Mouse (Mus musculus) embryonic stem cell, embryonic (primary cell): Measurements from ENCODE around the gene a.
"Not testable (repeated sequence)": the region's sequence is repeated elsewhere in the genome, so short reads cannot be mapped to it uniquely, and the experiment has no call there.

Source experiments
- CTCF ChIA-PET, 4 experiments: fragments of 300-600 bp in 2 of 4; fragments of 350-600 bp in 2 of 4; sonication (Branson Sonifier 250); formaldehyde crosslinking; loops; one replicate each; lab custom pipeline; 2022; ENCODE audit warnings: inconsistent platforms in 2 of 4; lab: Charles Lee
- POLR2A ChIA-PET, 4 experiments: fragments of 300-600 bp in 2 of 4; fragments of 350-600 bp in 2 of 4; sonication (Branson Sonifier 250); formaldehyde crosslinking; loops; one replicate each; lab custom pipeline; 2022; ENCODE audit warnings: antibody characterized with exemption in 4 of 4, inconsistent platforms in 1 of 4; lab: Charles Lee

a gene

GRCm38 (mm10) chr2:154865696-154866095 lies 74.5 kb downstream of the a start:
- ChIA-PET POLR2A (interaction anchor here in 3 of 4 experiments (0.7 to 4.3 kb wide), 7 partner anchors 10 to 131 kb away, joined by 3 to 24 read pairs (median 4); partner anchors contain the start of gene Raly (in 1 of the 3)), CTCF (no interaction called here)

- POLR2A ChIA-PET: interaction anchor here in 3 of 4 experiments (0.6 to 6.2 kb wide), 14 partner anchors 8 to 241 kb away, joined by 3 to 109 read pairs (median 4); partner anchors contain the start of genes Eif2s2 (in 3 of the 3) and Raly (in 1 of the 3)
These were observed 76.9 kb downstream of the a start for GRCm38 (mm10) chr2:154868106-154868505.

GRCm38 (mm10) chr2:154869954-154870641 lies 78.9 kb downstream of the a start:
- CTCF ChIA-PET: interaction anchor here in 1 of 4 experiments (1.5 kb wide), 1 partner anchor 9 kb away, joined by 4 read pairs; no protein-coding TSS in a partner anchor
- POLR2A ChIA-PET: interaction anchor here in 3 of 4 experiments (0.7 to 6.2 kb wide), 21 partner anchors 8 to 1510 kb away, joined by 3 to 109 read pairs (median 4); partner anchors contain the start of gene Eif2s2 (in 2 of the 3)

More at GRCm38 (mm10) chr2:154868106-154868505, 76.9 kb downstream of the a start:
- CTCF ChIA-PET: no interaction called here

GRCm38 (mm10) chr2:154876621-154877020 lies 85.4 kb downstream of the a start:
- CTCF ChIA-PET: no interaction called here

GRCm38 (mm10) chr2:154891585-154891984 lies 100.4 kb downstream of the a start:
- CTCF ChIA-PET: no interaction called here
- POLR2A ChIA-PET: interaction anchor here (0.6 to 6.8 kb wide), 18 partner anchors 8 to 465 kb away, joined by 3 to 144 read pairs (median 4); partner anchors contain the start of genes Raly (in 2 of the 4), Pxmp4 (in 1 of the 4) and a (in 1 of the 4)

More at GRCm38 (mm10) chr2:154876621-154877020, 85.4 kb downstream of the a start:
- POLR2A ChIA-PET: interaction anchor here in 3 of 4 experiments (0.8 to 9.6 kb wide), 11 partner anchors 7 to 86 kb away, joined by 3 to 144 read pairs (median 12); partner anchors contain the start of genes Eif2s2 (in 3 of the 3) and Raly (in 1 of the 3)

GRCm38 (mm10) chr2:154892201-154893044 lies 101.2 kb downstream of the a start, which contains the start of gene Eif2s2:
Gene Eif2s2 (minus strand): TSS chr2:154892935.
- CTCF ChIA-PET: interaction anchor here in 2 of 4 experiments (0.6 to 1.3 kb wide), 4 partner anchors 16 to 179 kb away, joined by 3 to 14 read pairs (median 3); no protein-coding TSS in a partner anchor
- POLR2A ChIA-PET: interaction anchor here (0.6 to 2.9 kb wide), 109 partner anchors 8 to 1283 kb away, joined by 3 to 51 read pairs (median 4); partner anchors contain the start of genes Raly (in 3 of the 4), Ahcy (in 2 of the 4), Itch (in 2 of the 4) and Map1lc3a (in 2 of the 4)

- CTCF ChIA-PET: interaction anchor here in 2 of 4 experiments (0.6 to 1.3 kb wide), 3 partner anchors 15 to 24 kb away, joined by 3 to 14 read pairs (median 3); no protein-coding TSS in a partner anchor
- POLR2A ChIA-PET: interaction anchor here (0.6 to 2.9 kb wide), 107 partner anchors 8 to 1281 kb away, joined by 3 to 51 read pairs (median 4); partner anchors contain the start of genes Raly (in 3 of the 4), Ahcy (in 2 of the 4), Itch (in 2 of the 4) and Map1lc3a (in 2 of the 4)
These were observed 101.8 kb downstream of the a start for GRCm38 (mm10) chr2:154893045-154893385.

- CTCF ChIA-PET: interaction anchor here in 1 of 4 experiments (1.2 kb wide), 1 partner anchor 15 kb away, joined by 3 read pairs; no protein-coding TSS in a partner anchor
These were observed 102.3 kb downstream of the a start for GRCm38 (mm10) chr2:154893548-154893947.

GRCm38 (mm10) chr2:154899004-154899403 lies 107.8 kb downstream of the a start:
- POLR2A ChIA-PET: interaction anchor here in 2 of 4 experiments (1.5 to 1.8 kb wide), 2 partner anchors 8 to 9 kb away, joined by 3 to 5 read pairs; no protein-coding TSS in a partner anchor
- CTCF ChIA-PET: not testable (repeated sequence)

More at GRCm38 (mm10) chr2:154893548-154893947, 102.3 kb downstream of the a start:
- POLR2A ChIA-PET: interaction anchor here (0.6 to 2.9 kb wide), 55 partner anchors 8 to 1281 kb away, joined by 3 to 51 read pairs (median 6); partner anchors contain the start of genes Raly (in 3 of the 4), a (in 2 of the 4), 4930519P11Rik (in 1 of the 4) and Itch (in 1 of the 4)

GRCm38 (mm10) chr2:154899412-154899811 lies 108.2 kb downstream of the a start:
- CTCF ChIA-PET: not testable (repeated sequence)
- POLR2A ChIA-PET: interaction anchor here in 2 of 4 experiments (0.7 to 1.8 kb wide), 4 partner anchors 8 to 75 kb away, joined by 3 to 5 read pairs (median 4); no protein-coding TSS in a partner anchor

GRCm38 (mm10) chr2:154902111-154902510 lies 110.9 kb downstream of the a start:
- CTCF ChIA-PET: interaction anchor here in 1 of 4 experiments (1.1 kb wide), 1 partner anchor 14 kb away, joined by 3 read pairs; no protein-coding TSS in a partner anchor
- POLR2A ChIA-PET: interaction anchor here (1.0 to 2.6 kb wide), 6 partner anchors 9 to 12 kb away, joined by 3 to 29 read pairs (median 10); partner anchors contain the start of gene Eif2s2 (in 4 of the 4)

- CTCF ChIA-PET: no interaction called here
- POLR2A ChIA-PET: interaction anchor here in 3 of 4 experiments (0.9 to 5.0 kb wide), 6 partner anchors 12 to 36 kb away, joined by 4 to 50 read pairs (median 6); partner anchors contain the start of gene Eif2s2 (in 3 of the 3)
These were observed 114.6 kb downstream of the a start for GRCm38 (mm10) chr2:154905796-154906195.

GRCm38 (mm10) chr2:154908223-154908622 lies 117.0 kb downstream of the a start:
- ChIA-PET CTCF (interaction anchor here in 2 of 4 experiments (0.6 to 1.8 kb wide), 5 partner anchors 8 to 477 kb away, joined by 3 to 5 read pairs (median 4); partner anchors contain the start of gene Eif2s2 (in 1 of the 2)), POLR2A (interaction anchor here in 3 of 4 experiments (0.7 to 5.0 kb wide), 9 partner anchors 10 to 31 kb away, joined by 3 to 50 read pairs (median 5); partner anchors contain the start of gene Eif2s2 (in 3 of the 3))

- POLR2A ChIA-PET: interaction anchor here (0.6 to 3.3 kb wide), 6 partner anchors 9 to 389 kb away, joined by 3 to 16 read pairs (median 3); partner anchors contain the start of gene Eif2s2 (in 1 of the 4)
- CTCF ChIA-PET: interaction anchor here (0.6 to 1.5 kb wide), 8 partner anchors 17 to 849 kb away, joined by 3 to 14 read pairs (median 4); partner anchors contain the start of gene Eif2s2 (in 1 of the 4)
These were observed 118.6 kb downstream of the a start for GRCm38 (mm10) chr2:154909789-154910188.

GRCm38 (mm10) chr2:154915922-154916541 lies 124.8 kb downstream of the a start:
- POLR2A ChIA-PET: interaction anchor here in 3 of 4 experiments (1.0 to 2.2 kb wide), 8 partner anchors 9 to 508 kb away, joined by 3 to 11 read pairs (median 4); partner anchors contain the start of genes Eif2s2 (in 2 of the 3) and Snta1 (in 1 of the 3)
- CTCF ChIA-PET: interaction anchor here (0.5 to 1.6 kb wide), 28 partner anchors 8 to 526 kb away, joined by 3 to 11 read pairs (median 4); no protein-coding TSS in a partner anchor

GRCm38 (mm10) chr2:154916547-154916946 lies 125.3 kb downstream of the a start:
- ChIA-PET CTCF (interaction anchor here (0.5 to 1.7 kb wide), 36 partner anchors 8 to 601 kb away, joined by 3 to 11 read pairs (median 4); partner anchors contain the start of genes Acss2 (in 1 of the 4), Eif2s2 (in 1 of the 4) and Ggt7 (in 1 of the 4)), POLR2A (interaction anchor here in 3 of 4 experiments (1.0 to 2.2 kb wide), 8 partner anchors 9 to 508 kb away, joined by 3 to 11 read pairs (median 4); partner anchors contain the start of genes Eif2s2 (in 2 of the 3) and Snta1 (in 1 of the 3))
